8 mouse cellular contexts compared by ENCODE assay signal in the genomic region with DNA sequence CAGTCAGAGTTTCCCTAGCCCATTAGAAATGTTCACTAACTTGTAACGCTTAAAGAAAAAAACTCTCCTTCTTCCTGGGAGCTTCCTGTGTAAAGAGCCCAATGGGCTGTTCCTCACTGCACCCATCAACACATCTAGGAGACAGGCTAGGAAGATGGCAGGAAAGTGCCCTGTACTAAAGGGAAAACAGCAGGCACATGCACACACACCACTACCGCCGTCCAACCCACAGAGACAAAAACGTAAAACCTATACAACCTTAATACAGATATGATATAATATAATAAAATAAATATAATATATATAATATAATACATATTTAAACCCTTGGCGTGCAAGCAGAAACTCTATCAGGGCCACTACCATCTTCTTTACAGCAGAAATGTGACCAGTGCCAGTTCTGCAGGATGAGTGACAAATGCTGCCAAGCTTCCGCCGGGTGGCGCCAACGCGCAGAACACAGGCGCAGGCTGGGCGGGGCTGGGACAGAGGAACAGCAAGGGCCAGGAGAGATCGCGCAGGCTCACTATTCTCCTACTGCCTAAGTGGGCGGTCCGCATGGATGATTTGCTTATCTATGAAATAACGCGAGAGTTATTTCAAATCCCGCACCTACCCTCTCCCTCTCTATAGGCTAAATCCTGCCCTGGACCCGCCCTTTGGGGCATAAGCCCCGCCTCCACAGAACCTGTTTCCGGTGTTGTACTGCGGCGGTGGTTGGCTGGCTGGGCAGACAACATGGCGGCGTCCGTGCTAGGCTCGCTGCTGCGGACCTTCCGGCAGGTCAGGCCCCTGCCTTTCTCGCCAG. TPM values are rescaled to one million over a fixed set of nuclear protein-coding genes. Genes with fewer than 3 reads are reported as not detected.
DNase-seq lines count a peak whose midpoint lies in the region; ATAC-seq and TF ChIP-seq lines count a peak whose summit lies in the region.

Mrps14 (plus strand) TSS at position 687 of the 808 bp plus-strand sequence.

- TF ChIP-seq POLR2A in kidney, adult 2 months (IDR thresholded peaks at IDR 0.05; ENCODE audit: low read depth, low read length), result no peak
- TF ChIP-seq POLR2A in spleen, adult 2 months (IDR thresholded peaks at IDR 0.05; ENCODE audit: low read depth, low read length), result peak; percentile 45

- H3K9ac ChIP-seq in embryonic facial prominence, embryonic 13.5 days, result peak within 1 kb of the TSS; percentile 90
- H3K9ac ChIP-seq in limb, embryonic 12.5 days (replicated peaks), result peak within 1 kb of the TSS; percentile 79
- peak within 1 kb of the TSS; percentile 93 for H3K9ac ChIP-seq in midbrain, embryonic 15.5 days

- WGBS in embryonic facial prominence, embryonic 13.5 days, result 7% methylated on average over 31 of the region's 31 CpGs
- 5% methylated on average over 31 of the region's 31 CpGs for WGBS in kidney, adult 2 months
- WGBS in limb, embryonic 12.5 days, result 8% methylated on average over 31 of the region's 31 CpGs
- 6% methylated on average over 31 of the region's 31 CpGs for WGBS in midbrain, embryonic 15.5 days
- WGBS in spleen, adult 2 months, result 7% methylated on average over 31 of the region's 31 CpGs

- H3K4me3 ChIP-seq in embryonic facial prominence, embryonic 13.5 days, result peak within 1 kb of the TSS; percentile 95
- H3K4me3 ChIP-seq in kidney, adult 2 months (ENCODE audit: insufficient read depth, low read depth, low read length), result peak within 1 kb of the TSS; percentile 98
- H3K4me3 ChIP-seq in limb, embryonic 12.5 days (replicated peaks), result peak within 1 kb of the TSS; percentile 83
- peak within 1 kb of the TSS; percentile 95 for H3K4me3 ChIP-seq in midbrain, embryonic 15.5 days
- H3K4me3 ChIP-seq in spleen, adult 2 months (ENCODE audit: extremely low read depth, insufficient read depth, insufficient read length), result peak within 1 kb of the TSS; percentile 93

- peaks cover 17% of the 10 kb centered on the region; the same call in 1 of the 2 replicates for H3K36me3 ChIP-seq in embryonic facial prominence, embryonic 13.5 days
- H3K36me3 ChIP-seq in kidney, adult 2 months (ENCODE audit: control insufficient read depth, insufficient read depth, low read length), result no peaks in the 10 kb centered on the region; the same call in 1 of the 2 replicates
- peaks cover 23% of the 10 kb centered on the region for H3K36me3 ChIP-seq in limb, embryonic 12.5 days
- H3K36me3 ChIP-seq in midbrain, embryonic 15.5 days (replicated peaks), result peaks cover 6% of the 10 kb centered on the region; the same call in 1 of the 2 replicates
- H3K36me3 ChIP-seq in spleen, adult 2 months (ENCODE audit: control insufficient read depth, insufficient read depth, low read length), result peaks cover 8% of the 10 kb centered on the region

- H3K27me3 ChIP-seq in embryonic facial prominence, embryonic 13.5 days, result no peaks in the 10 kb centered on the region
- H3K27me3 ChIP-seq in kidney, adult 2 months (replicated peaks; ENCODE audit: control insufficient read depth, insufficient read depth, low read length), result no peaks in the 10 kb centered on the region
- H3K27me3 ChIP-seq in limb, embryonic 12.5 days, result no peaks in the 10 kb centered on the region
- no peaks in the 10 kb centered on the region for H3K27me3 ChIP-seq in midbrain, embryonic 15.5 days (replicated peaks)
- no peaks in the 10 kb centered on the region for H3K27me3 ChIP-seq in spleen, adult 2 months (ENCODE audit: control insufficient read depth, insufficient read depth, low read length)

- no peaks in the 10 kb centered on the region for H3K9me3 ChIP-seq in embryonic facial prominence, embryonic 13.5 days
- no peaks in the 10 kb centered on the region for H3K9me3 ChIP-seq in limb, embryonic 12.5 days
- H3K9me3 ChIP-seq in midbrain, embryonic 15.5 days, result no peaks in the 10 kb centered on the region

- peaks cover 7% of the 10 kb centered on the region; the same call in 1 of the 2 replicates for H3K4me1 ChIP-seq in embryonic facial prominence, embryonic 13.5 days
- H3K4me1 ChIP-seq in kidney, adult 2 months (ENCODE audit: control insufficient read depth, insufficient read depth, low read length), result 0 out of 2 replicates have a peak, but pooled peaks cover 3% of the 10 kb centered on the region
- peaks cover 3% of the 10 kb centered on the region for H3K4me1 ChIP-seq in limb, embryonic 12.5 days (replicated peaks)
- peaks cover 14% of the 10 kb centered on the region for H3K4me1 ChIP-seq in midbrain, embryonic 15.5 days
- H3K4me1 ChIP-seq in spleen, adult 2 months (ENCODE audit: control insufficient read depth, insufficient read depth, insufficient read length), result peaks cover 4% of the 10 kb centered on the region; the same call in 1 of the 2 replicates

- ATAC-seq in embryonic facial prominence, embryonic 13.5 days (ENCODE audit: insufficient number of reproducible peaks, insufficient read depth, low FRiP score, low TSS enrichment, low read depth), result peak; percentile 99
- peak; percentile 99 for ATAC-seq in limb, embryonic 12.5 days (ENCODE audit: insufficient number of reproducible peaks, insufficient read depth, low FRiP score, low TSS enrichment, low read depth)
- peak; percentile 100 for ATAC-seq in midbrain, embryonic 15.5 days (replicated peaks)

- peak; percentile 97 for DNase-seq in 3134 (ENCODE audit: extremely low read depth, insufficient read length, low spot score)
- DNase-seq in adrenal gland, postnatal 36 days, result peak; percentile 98 to 99
- DNase-seq in heart, adult 18-20 months, result peak; percentile 99
- DNase-seq in kidney, adult 2 months, result peak; percentile 99
- peak; percentile 97 to 100 for DNase-seq in spleen, adult 2 months (ENCODE audit: low read depth in 1 of 2, low spot score in 2 of 2)

- peak within 1 kb of the TSS; percentile 88 for H3K4me2 ChIP-seq in embryonic facial prominence, embryonic 13.5 days
- peak within 1 kb of the TSS; percentile 82 for H3K4me2 ChIP-seq in limb, embryonic 12.5 days
- peak within 1 kb of the TSS; percentile 90 for H3K4me2 ChIP-seq in midbrain, embryonic 15.5 days

- peak; percentile 83 for TF ChIP-seq CTCF in kidney, adult 2 months (conservative IDR thresholded peaks at IDR 0.05; ENCODE audit: insufficient read depth, insufficient read length, low read depth, low read length)
- peak; percentile 89 for TF ChIP-seq CTCF in spleen, adult 2 months (IDR thresholded peaks at IDR 0.05; ENCODE audit: extremely low read depth, insufficient read depth, insufficient read length, insufficient replicate concordance)

- peak within 1 kb of the TSS; percentile 74 for H3K27ac ChIP-seq in embryonic facial prominence, embryonic 13.5 days
- H3K27ac ChIP-seq in kidney, adult 2 months (ENCODE audit: insufficient read depth, low read depth, low read length), result peak within 1 kb of the TSS; percentile 70
- peak within 1 kb of the TSS; percentile 79 for H3K27ac ChIP-seq in limb, embryonic 12.5 days
- H3K27ac ChIP-seq in midbrain, embryonic 15.5 days, result peak within 1 kb of the TSS; percentile 85
- peak within 1 kb of the TSS; percentile 70 for H3K27ac ChIP-seq in spleen, adult 2 months (ENCODE audit: insufficient read depth, low read length)

RNA-seq across cellular contexts. Expression of gene Mrps14, which starts in this region (rescaled TPM):
- 100 to 1,000 TPM in 1 of 2 experiments, 10 to 100 TPM in 1; 99.1 to 112 TPM for total RNA-seq in adrenal gland, postnatal 36 days (2021)
- polyA plus RNA-seq in embryonic facial prominence, embryonic 13.5 days (2015; fragmentation: Nextera tagmentation; extraction: Ambion mirVana), result 252 and 254 TPM in 2 replicates
- total RNA-seq in heart, adult 18-20 months (2021), result 100 to 1,000 TPM; 105 to 122 TPM
- polyA plus RNA-seq in kidney, adult 2 months (2012; rRNA removed), result 42.3 and 53.5 TPM in 2 replicates
- 238 and 262 TPM in 2 replicates for polyA plus RNA-seq in limb, embryonic 12.5 days (2016; fragmentation: Nextera tagmentation; extraction: Ambion mirVana)
- polyA plus RNA-seq in midbrain, embryonic 15.5 days (2015; fragmentation: Nextera tagmentation; extraction: Ambion mirVana), result 113 and 126 TPM in 2 replicates
- polyA plus RNA-seq in spleen, adult 2 months (2012; rRNA removed), result 9.9 and 13.0 TPM in 2 replicates

Comparison
In these comparisons a context has a peak if more than half of its experiments do, and no peak if none do; other contexts are left out.
1. Peak in every context shown above with its lines: DNase-seq, ATAC-seq, H3K4me3 ChIP-seq and H3K27ac ChIP-seq.